Mouse (Mus musculus) limb, embryonic 12.5 days (tissue): ENCODE measurements around the gene Zfhx3. TPM values are rescaled to one million over a fixed set of nuclear protein-coding genes. Genes with fewer than 3 reads are reported as not detected.

Experiments
- ATAC-seq: fragments of 200-750 bp; cut with Nextera tagmentation; 2 replicates; pipeline ENCODE4 v1.8.0; 2017; ENCODE audit warnings: low read depth, moderate TSS enrichment; ENCODE audit not compliant: insufficient number of reproducible peaks, insufficient read depth, low FRiP score, low TSS enrichment
- H3K27ac ChIP-seq: fragments of 300-500 bp; sonication (generic); 2 replicates; pipeline ENCODE4 v1.5.1; 2016; ENCODE audit warnings: mild to moderate bottlenecking, moderate library complexity
- H3K27me3 ChIP-seq: fragments of 300-500 bp; sonication (generic); 2 replicates; pipeline ENCODE4 v1.6.1; 2016; ENCODE audit warnings: mild to moderate bottlenecking, moderate library complexity
- H3K36me3 ChIP-seq: fragments of 300-500 bp; sonication (generic); 2 replicates; pipeline ENCODE4 v1.6.1; 2016; ENCODE audit warnings: mild to moderate bottlenecking, moderate library complexity
- H3K4me1 ChIP-seq: fragments of 300-500 bp; sonication (generic); replicated peaks from 2 replicates; pipeline ENCODE4 v1.6.1; 2016
- H3K4me2 ChIP-seq: fragments of 300-500 bp; sonication (generic); 2 replicates; pipeline ENCODE4 v1.6.1; 2016; ENCODE audit warnings: mild to moderate bottlenecking, moderate library complexity
- H3K4me3 ChIP-seq: fragments of 300-500 bp; sonication (generic); replicated peaks from 2 replicates; pipeline ENCODE4 v1.5.1; 2016; ENCODE audit warnings: mild to moderate bottlenecking
- H3K9ac ChIP-seq: fragments of 300-500 bp; sonication (generic); replicated peaks from 2 replicates; pipeline ENCODE4 v1.6.1; 2016; ENCODE audit warnings: mild to moderate bottlenecking, moderate library complexity
- H3K9me3 ChIP-seq: fragments of 300-500 bp; sonication (generic); 2 replicates; pipeline ENCODE4 v1.6.1; 2016; ENCODE audit warnings: mild to moderate bottlenecking, moderate library complexity
- WGBS: fragments of 180-500 bp; shearing (Covaris S2); methylation state at CpG from one replicate; pipeline ENCODE4 v1.1.7; 2016; 5-methylcytosine and 5-hydroxymethylcytosine counted together
- polyA plus RNA-seq: library from polyadenylated mRNA; unstranded; fragments of >200 nt; fragmentation: Nextera tagmentation; extraction: Ambion mirVana; gene quantifications from 2 replicates; pipeline ENCODE4 v1.2.1, GENCODE M21; 2016

Gene Zfhx3
- polyA plus RNA-seq, 1 experiment from 2014 or later = 53.0 TPM

- no peaks in the 10 kb centered on the region for H3K9me3 ChIP-seq
- WGBS = 24% methylated on average over 6 of the region's 6 CpGs
- H3K36me3 ChIP-seq = no peaks in the 10 kb centered on the region
- peak overlapping the region; percentile 100 for H3K27ac ChIP-seq
- H3K4me1 ChIP-seq = peaks cover 67% of the 10 kb centered on the region
- peak overlapping the region; percentile 61 for H3K4me2 ChIP-seq
- no peak for ATAC-seq
- peak overlapping the region; percentile 94 for H3K4me3 ChIP-seq
- H3K9ac ChIP-seq = peak overlapping the region; percentile 100
- no peaks in the 10 kb centered on the region for H3K27me3 ChIP-seq
Observed at GRCm38 (mm10) chr8:108706848-108707541, 764.6 kb downstream of the Zfhx3 start.

- Histone ChIP-seq H3K9me3 (no peaks in the 10 kb centered on the region), H3K27ac (peak overlapping the region; percentile 100), H3K4me3 (peak overlapping the region; percentile 94), H3K4me2 (peak overlapping the region; percentile 61), H3K4me1 (peaks cover 70% of the 10 kb centered on the region), H3K27me3 (no peaks in the 10 kb centered on the region), H3K9ac (peak overlapping the region; percentile 100), H3K36me3 (no peaks in the 10 kb centered on the region)
- 10% methylated on average over 5 of the region's 5 CpGs for WGBS
- ATAC-seq = no peak
Observed at GRCm38 (mm10) chr8:108707576-108708281, 765.3 kb downstream of the Zfhx3 start.

GRCm38 (mm10) chr8:108708833-108709387, 766.5 kb downstream of the Zfhx3 start:
- H3K9me3 ChIP-seq = no peaks in the 10 kb centered on the region
- H3K36me3 ChIP-seq = no peaks in the 10 kb centered on the region
- no peak overlapping the region for H3K4me3 ChIP-seq
- peak overlapping the region; percentile 100; the same call in 1 of the 2 replicates for H3K9ac ChIP-seq
- peak overlapping the region; percentile 61 for H3K4me2 ChIP-seq
- ATAC-seq = no peak
- H3K27ac ChIP-seq = peak overlapping the region; percentile 100
- H3K27me3 ChIP-seq = no peaks in the 10 kb centered on the region
- H3K4me1 ChIP-seq = peaks cover 82% of the 10 kb centered on the region
- 21% methylated on average over 8 of the region's 8 CpGs for WGBS

- no peak for ATAC-seq
- Histone ChIP-seq H3K4me3 (no peak overlapping the region), H3K9me3 (no peaks in the 10 kb centered on the region), H3K27ac (peak overlapping the region; percentile 100; the same call in 1 of the 2 replicates), H3K4me2 (peak overlapping the region; percentile 61), H3K9ac (peak overlapping the region; percentile 100; the same call in 1 of the 2 replicates), H3K27me3 (no peaks in the 10 kb centered on the region), H3K4me1 (peaks cover 88% of the 10 kb centered on the region), H3K36me3 (no peaks in the 10 kb centered on the region)
- 32% methylated on average over 2 of the region's 2 CpGs for WGBS
Observed at GRCm38 (mm10) chr8:108709441-108709840, 767.0 kb downstream of the Zfhx3 start.

DNA sequence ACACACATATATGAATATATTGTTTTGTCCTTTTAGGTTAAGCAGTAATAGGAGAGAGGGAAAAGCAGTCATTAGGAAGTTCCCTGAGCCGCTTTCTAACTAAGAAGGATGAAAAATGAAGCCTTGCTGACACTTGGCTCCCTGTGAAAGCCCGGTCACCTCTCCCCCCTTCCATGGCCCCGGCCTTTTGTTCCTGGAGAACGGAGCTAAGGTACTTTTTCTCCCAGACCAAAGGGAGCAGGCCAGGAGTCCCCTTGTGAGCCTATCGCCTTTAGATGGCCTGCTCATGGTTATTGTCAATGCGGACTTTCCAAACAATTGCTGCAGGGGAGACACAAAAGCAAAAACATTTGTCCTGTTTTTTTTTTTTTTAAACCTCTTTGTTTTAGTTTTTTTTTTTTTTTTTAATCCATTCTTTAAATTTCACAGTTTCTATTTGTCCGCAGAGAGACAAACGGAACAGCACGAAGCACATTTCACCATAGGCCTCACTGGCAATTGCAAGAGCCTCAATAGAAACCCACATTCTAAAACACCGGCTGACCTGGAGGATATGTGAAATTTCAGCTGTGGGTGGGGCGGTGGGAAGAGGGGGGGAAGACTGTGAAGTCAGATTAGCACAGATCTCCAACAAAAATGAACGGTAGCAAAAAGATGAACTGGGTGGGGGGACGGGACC, 767.6 kb downstream of the Zfhx3 start:
- no peak for ATAC-seq
- peak overlapping the region; percentile 98; the same call in 1 of the 2 replicates for H3K27ac ChIP-seq
- no peak overlapping the region for H3K4me3 ChIP-seq
- no peaks in the 10 kb centered on the region for H3K27me3 ChIP-seq
- no peaks in the 10 kb centered on the region for H3K9me3 ChIP-seq
- WGBS = 30% methylated on average over 13 of the region's 13 CpGs
- H3K4me2 ChIP-seq = peak overlapping the region; percentile 96
- H3K9ac ChIP-seq = peak overlapping the region; percentile 52
- H3K4me1 ChIP-seq = peaks cover 90% of the 10 kb centered on the region
- no peaks in the 10 kb centered on the region for H3K36me3 ChIP-seq

DNA sequence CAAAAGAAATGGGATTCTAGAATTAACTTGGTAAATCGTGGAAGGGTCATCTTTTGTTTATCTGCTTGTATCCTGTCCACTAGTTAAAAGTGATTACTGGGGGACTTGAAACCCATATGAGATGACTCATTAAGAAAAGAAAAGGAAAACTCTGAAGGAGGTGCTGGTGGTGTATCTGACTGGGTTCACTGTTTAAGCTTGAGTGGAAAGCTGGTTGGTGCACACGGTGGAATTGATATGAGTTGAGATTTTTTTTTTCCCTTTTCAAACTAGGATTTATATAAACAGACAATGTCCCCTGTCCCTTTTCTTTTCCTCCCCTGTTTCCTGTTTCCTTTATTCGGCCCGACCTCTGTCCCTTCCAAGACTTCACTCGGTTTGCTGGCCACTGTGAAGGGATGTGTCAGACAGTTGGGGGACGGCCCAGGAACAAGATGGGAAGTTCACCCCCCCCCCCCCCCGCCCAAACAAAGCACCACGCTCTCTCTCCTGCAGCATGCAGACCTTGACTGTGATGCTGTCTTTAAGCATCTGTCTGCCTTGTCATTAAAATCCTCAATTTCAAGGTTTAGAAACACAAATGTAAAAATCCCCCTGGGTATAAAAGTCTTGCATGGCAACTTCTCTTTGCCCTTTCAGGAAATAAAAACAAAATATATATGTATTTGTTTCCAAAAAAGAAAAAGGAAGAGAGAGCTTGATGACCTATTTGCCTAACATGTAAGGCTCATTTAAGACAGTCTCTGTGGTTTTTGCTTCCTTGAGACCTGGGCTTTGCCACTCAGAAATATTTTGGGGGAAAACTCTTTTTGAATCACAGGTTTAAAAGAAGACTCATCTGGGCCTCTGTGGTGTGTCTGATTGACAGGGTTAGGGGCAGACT, 768.4 kb downstream of the Zfhx3 start:
- H3K27me3 ChIP-seq = no peaks in the 10 kb centered on the region
- H3K9ac ChIP-seq = peak overlapping the region; percentile 95; the same call in 1 of the 2 replicates
- ATAC-seq = no peak
- no peaks in the 10 kb centered on the region for H3K9me3 ChIP-seq
- peak overlapping the region; percentile 98 for H3K27ac ChIP-seq
- H3K36me3 ChIP-seq = no peaks in the 10 kb centered on the region
- peaks cover 94% of the 10 kb centered on the region for H3K4me1 ChIP-seq
- peak overlapping the region; percentile 96 for H3K4me2 ChIP-seq
- H3K4me3 ChIP-seq = no peak overlapping the region
- 10% methylated on average over 8 of the region's 8 CpGs for WGBS

DNA sequence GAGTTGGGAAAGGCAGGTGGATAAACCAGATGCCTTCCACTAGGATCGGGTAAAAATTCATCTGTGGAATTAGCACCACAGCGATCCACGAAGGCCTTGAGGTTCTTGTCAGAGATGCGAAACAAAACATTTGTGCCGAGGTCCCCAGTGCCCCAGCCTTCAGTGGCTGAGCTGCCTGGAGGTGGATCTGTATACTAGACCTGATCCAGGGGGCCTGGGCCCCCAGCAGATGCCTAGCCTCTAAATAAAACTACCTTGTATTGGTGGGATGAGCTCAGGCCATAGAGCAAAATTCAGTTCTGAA, 769.0 kb downstream of the Zfhx3 start:
- WGBS = 20% methylated on average over 5 of the region's 5 CpGs
- no peak for ATAC-seq
- H3K9me3 ChIP-seq = no peaks in the 10 kb centered on the region
- H3K4me1 ChIP-seq = peaks cover 94% of the 10 kb centered on the region
- no peaks in the 10 kb centered on the region for H3K36me3 ChIP-seq
- H3K9ac ChIP-seq = peak overlapping the region; percentile 95; the same call in 1 of the 2 replicates
- H3K4me3 ChIP-seq = peak overlapping the region; percentile 23; the same call in 1 of the 2 replicates
- peak overlapping the region; percentile 98 for H3K27ac ChIP-seq
- H3K27me3 ChIP-seq = no peaks in the 10 kb centered on the region
- H3K4me2 ChIP-seq = peak overlapping the region; percentile 96

- peak overlapping the region; percentile 96 for H3K4me2 ChIP-seq
- ATAC-seq = no peak
- peaks cover 94% of the 10 kb centered on the region for H3K4me1 ChIP-seq
- peak overlapping the region; percentile 23 for H3K4me3 ChIP-seq
- no peaks in the 10 kb centered on the region for H3K36me3 ChIP-seq
- peak overlapping the region; percentile 98 for H3K27ac ChIP-seq
- no peaks in the 10 kb centered on the region for H3K27me3 ChIP-seq
- H3K9ac ChIP-seq = peak overlapping the region; percentile 95
- WGBS = 21% methylated on average over 14 of the region's 14 CpGs
- no peaks in the 10 kb centered on the region for H3K9me3 ChIP-seq
Observed at GRCm38 (mm10) chr8:108712001-108712411, 769.6 kb downstream of the Zfhx3 start.

- Histone ChIP-seq H3K36me3 (no peaks in the 10 kb centered on the region), H3K4me2 (peak overlapping the region; percentile 96), H3K4me3 (peak overlapping the region; percentile 79; the same call in 1 of the 2 replicates), H3K27ac (peak overlapping the region; percentile 98), H3K9me3 (no peaks in the 10 kb centered on the region), H3K27me3 (no peaks in the 10 kb centered on the region), H3K9ac (peak overlapping the region; percentile 95), H3K4me1 (peaks cover 94% of the 10 kb centered on the region)
- no peak for ATAC-seq
- 28% methylated on average over 4 of the region's 4 CpGs for WGBS
Observed at GRCm38 (mm10) chr8:108712607-108713006, 770.2 kb downstream of the Zfhx3 start.

DNA sequence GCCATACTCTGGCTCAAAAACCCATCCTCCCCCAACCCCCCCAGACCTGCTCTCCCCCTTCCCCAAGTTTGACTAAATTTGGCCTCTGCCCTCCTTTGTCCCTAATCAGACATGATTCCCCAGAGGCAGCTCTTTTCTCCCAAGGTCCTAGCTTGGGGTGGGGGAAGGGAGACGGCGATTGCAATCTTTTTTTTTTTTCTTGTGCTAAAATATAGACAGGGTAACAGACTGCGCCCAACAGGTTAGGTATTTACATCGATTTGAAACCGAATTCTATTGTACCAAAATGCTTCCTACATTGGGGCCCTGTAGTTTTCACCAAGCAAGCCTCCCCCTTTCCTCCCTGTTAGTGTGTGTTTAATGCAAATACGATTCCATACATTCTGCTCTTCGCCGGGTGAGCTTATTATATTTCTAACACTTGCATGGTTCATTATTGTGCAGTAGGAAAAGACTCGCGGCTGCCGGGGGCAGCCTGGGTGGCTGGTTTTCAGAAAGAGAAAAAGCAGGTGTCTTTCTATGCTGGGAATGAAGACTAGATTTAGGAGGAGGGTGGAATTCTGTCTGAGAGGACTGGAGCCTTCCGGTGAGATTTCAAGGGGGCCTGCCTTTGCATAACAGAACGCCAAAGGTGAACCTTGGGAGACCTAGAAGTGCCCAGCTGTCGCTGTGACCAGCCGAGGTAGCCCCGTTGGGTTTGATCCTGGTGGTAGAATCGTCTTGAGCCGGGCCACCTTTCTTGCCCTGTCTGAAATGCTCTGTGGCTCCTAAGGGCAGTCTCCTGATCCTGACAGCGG, 771.1 kb downstream of the Zfhx3 start:
- H3K4me1 ChIP-seq = peaks cover 94% of the 10 kb centered on the region
- H3K4me2 ChIP-seq = peak overlapping the region; percentile 96
- no peaks in the 10 kb centered on the region for H3K36me3 ChIP-seq
- peak overlapping the region; percentile 98 for H3K27ac ChIP-seq
- H3K9me3 ChIP-seq = no peaks in the 10 kb centered on the region
- H3K4me3 ChIP-seq = peak overlapping the region; percentile 79
- no peak for ATAC-seq
- 10% methylated on average over 19 of the region's 19 CpGs for WGBS
- peak overlapping the region; percentile 95 for H3K9ac ChIP-seq
- H3K27me3 ChIP-seq = no peaks in the 10 kb centered on the region
